Mouse (Mus musculus): Measurements from ENCODE around the gene Scn3a. TPM values are rescaled to one million over a fixed set of nuclear protein-coding genes. Genes with fewer than 3 reads are reported as not detected.

Gene Scn3a
- polyA plus RNA-seq, 1 experiment from 2014 or later: 3.5 TPM

- ATAC-seq (ENCODE audit: low read depth): peak; percentile 84
- Histone ChIP-seq H3K4me3 (ENCODE audit: low read depth, low read length) (peak overlapping the region; percentile 32), H3K27ac (replicated peaks; ENCODE audit: low read depth, low read length) (no peak overlapping the region), H3K9ac (ENCODE audit: low read depth, low read length) (no peak overlapping the region), H3K4me2 (ENCODE audit: low read depth, low read length) (peak overlapping the region; percentile 66), H3K9me3 (ENCODE audit: control insufficient read depth, low read length) (peaks cover 5% of the 10 kb centered on the region; the same call in 1 of the 2 replicates), H3K36me3 (ENCODE audit: control insufficient read depth, insufficient read depth, low read length) (no peaks in the 10 kb centered on the region), H3K27me3 (replicated peaks; ENCODE audit: control insufficient read depth, insufficient read depth, low read length) (no peaks in the 10 kb centered on the region), H3K4me1 (ENCODE audit: control insufficient read depth, insufficient read depth, low read length) (peaks cover 6% of the 10 kb centered on the region)
- peak; percentile 88 for DNase-seq (ENCODE audit: low spot score)
- WGBS: 0% methylated on average over 7 of the region's 7 CpGs
These were observed 153.2 kb downstream of the Scn3a start for GRCm38 (mm10) chr2:65414237-65414636.

- ATAC-seq (ENCODE audit: low read depth): no peak; the same call in 1 of the 2 replicates
These were observed 153.7 kb downstream of the Scn3a start for GRCm38 (mm10) chr2:65413746-65414145.

More at GRCm38 (mm10) chr2:65413746-65414145, 153.7 kb downstream of the Scn3a start:
- peak; percentile 76 for DNase-seq (ENCODE audit: low spot score)
- Histone ChIP-seq H3K4me1 (ENCODE audit: control insufficient read depth, insufficient read depth, low read length) (peaks cover 6% of the 10 kb centered on the region), H3K36me3 (ENCODE audit: control insufficient read depth, insufficient read depth, low read length) (no peaks in the 10 kb centered on the region), H3K4me2 (ENCODE audit: low read depth, low read length) (peak overlapping the region; percentile 66), H3K4me3 (ENCODE audit: low read depth, low read length) (peak overlapping the region; percentile 32), H3K27ac (replicated peaks; ENCODE audit: low read depth, low read length) (no peak overlapping the region), H3K27me3 (replicated peaks; ENCODE audit: control insufficient read depth, insufficient read depth, low read length) (no peaks in the 10 kb centered on the region), H3K9ac (ENCODE audit: low read depth, low read length) (peak overlapping the region; percentile 50), H3K9me3 (ENCODE audit: control insufficient read depth, low read length) (peaks cover 5% of the 10 kb centered on the region; the same call in 1 of the 2 replicates)
- WGBS: 1% methylated on average over 3 of the region's 3 CpGs

Other genes starting within 250 kb of the Scn3a start
- gene Slc38a11, start 203.6 kb downstream of the Scn3a start, polyA plus RNA-seq (2014; fragmentation: Nextera tagmentation; extraction: Ambion mirVana): 0.58 and 0.73 TPM in 2 replicates
- gene Scn2a, start 53.1 kb upstream of the Scn3a start, polyA plus RNA-seq (2014; fragmentation: Nextera tagmentation; extraction: Ambion mirVana): 5.5 and 5.7 TPM in 2 replicates